Mouse (Mus musculus) forebrain, embryonic 10.5 days (tissue): ENCODE measurements around the gene Mgst2. TPM values are rescaled to one million over a fixed set of nuclear protein-coding genes. Genes with fewer than 3 reads are reported as not detected.

ENCODE experiments used
- DNase-seq: peaks from one replicate; pipeline ENCODE4 v3.0.0-alpha.2; 2017; ENCODE audit warnings: low spot score; ENCODE audit errors: extremely low spot score
- H3K27ac ChIP-seq: fragments of 300-500 bp; sonication (generic); 2 replicates; pipeline ENCODE4 v1.5.1; 2016; ENCODE audit warnings: mild to moderate bottlenecking
- H3K27me3 ChIP-seq: fragments of 300-500 bp; sonication (generic); 2 replicates; pipeline ENCODE4 v1.6.1; 2016; ENCODE audit warnings: mild to moderate bottlenecking; ENCODE audit not compliant: poor library complexity, severe bottlenecking
- H3K36me3 ChIP-seq: fragments of 300-500 bp; sonication (generic); replicated peaks from 2 replicates; pipeline ENCODE4 v1.6.1; 2016; ENCODE audit warnings: mild to moderate bottlenecking, moderate library complexity
- H3K4me1 ChIP-seq: fragments of 300-500 bp; sonication (generic); 2 replicates; pipeline ENCODE4 v1.6.1; 2016
- H3K4me3 ChIP-seq: fragments of 300-500 bp; sonication (generic); 2 replicates; pipeline ENCODE4 v1.5.1; 2016; ENCODE audit warnings: mild to moderate bottlenecking, moderate library complexity
- H3K9me3 ChIP-seq: fragments of 300-500 bp; sonication (generic); 2 replicates; pipeline ENCODE4 v1.6.1; 2016; ENCODE audit warnings: mild to moderate bottlenecking, moderate library complexity
- WGBS: fragments of 180-500 bp; shearing (Covaris S2); methylation state at CpG from one replicate; pipeline ENCODE4 v1.1.7; 2016; 5-methylcytosine and 5-hydroxymethylcytosine counted together
- polyA plus RNA-seq: library from polyadenylated mRNA; unstranded; fragments of >200 nt; fragmentation: Nextera tagmentation; extraction: Ambion mirVana; gene quantifications from 2 replicates; pipeline ENCODE4 v1.2.1, GENCODE M21; 2016

Mgst2 gene
- polyA plus RNA-seq, 1 experiment from 2014 or later = 0.67 TPM

- no peak for DNase-seq
- 84% methylated on average over 10 of the region's 10 CpGs for WGBS
- H3K36me3 ChIP-seq = peaks cover 59% of the 10 kb centered on the region
- no peaks in the 10 kb centered on the region for H3K4me1 ChIP-seq
- no peak overlapping the region for H3K27ac ChIP-seq
- H3K27me3 ChIP-seq = no peaks in the 10 kb centered on the region
- no peaks in the 10 kb centered on the region for H3K9me3 ChIP-seq
- H3K4me3 ChIP-seq = no peak overlapping the region
These were observed 33.0 kb downstream of the Mgst2 start for GRCm38 (mm10) chr3:51693196-51693595.

DNA sequence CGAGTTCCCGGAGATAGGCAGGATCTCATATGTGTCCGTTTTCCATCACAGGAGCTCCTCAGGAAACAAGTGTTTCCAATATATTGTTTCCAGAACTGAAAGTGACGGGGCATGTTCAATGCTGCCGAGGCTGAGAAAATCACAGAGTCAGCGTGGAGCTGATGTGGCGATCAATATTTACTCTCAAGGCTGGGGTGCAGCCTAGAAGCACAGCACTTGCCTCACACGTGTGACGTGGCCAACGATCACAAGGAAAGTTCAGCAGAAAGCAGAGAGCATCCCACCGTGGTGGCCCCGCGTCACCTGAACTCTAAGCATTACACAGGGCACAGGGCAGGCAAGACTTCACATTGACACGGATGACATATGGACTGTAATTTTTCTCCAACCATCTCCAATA is 34.4 kb downstream of the Mgst2 start:
- no peak overlapping the region for H3K4me3 ChIP-seq
- H3K27ac ChIP-seq = no peak overlapping the region
- no peaks in the 10 kb centered on the region for H3K27me3 ChIP-seq
- no peaks in the 10 kb centered on the region for H3K9me3 ChIP-seq
- H3K4me1 ChIP-seq = no peaks in the 10 kb centered on the region
- peaks cover 45% of the 10 kb centered on the region for H3K36me3 ChIP-seq
- no peak for DNase-seq
- WGBS = 90% methylated on average over 14 of the region's 14 CpGs

DNA sequence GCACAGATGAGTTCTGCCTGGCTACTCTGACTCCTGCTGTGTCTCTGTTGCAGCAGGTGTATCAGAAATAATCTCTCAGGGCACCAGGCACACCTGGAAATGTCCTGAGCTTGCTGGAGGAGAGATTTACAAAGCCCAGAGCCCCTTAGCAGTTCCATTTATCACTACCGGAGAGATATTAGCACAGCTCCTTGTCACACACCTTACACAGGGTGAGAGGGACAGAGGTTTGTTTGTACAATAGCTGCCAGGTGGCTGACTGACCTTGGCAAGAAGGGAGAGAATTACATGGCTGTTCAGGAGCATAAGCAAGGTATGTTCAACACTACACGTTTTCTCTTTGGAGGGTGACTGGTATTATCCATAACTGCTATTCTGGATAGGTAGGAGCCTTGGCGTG is 35.6 kb downstream of the Mgst2 start:
- Histone ChIP-seq H3K27ac (no peak overlapping the region), H3K36me3 (peaks cover 34% of the 10 kb centered on the region)
- 85% methylated on average over 3 of the region's 3 CpGs for WGBS

GRCm38 (mm10) chr3:51697931-51698330 is 37.8 kb downstream of the Mgst2 start:
- H3K36me3 ChIP-seq = peaks cover 16% of the 10 kb centered on the region
- H3K27ac ChIP-seq = no peak overlapping the region
- no peak overlapping the region for H3K4me3 ChIP-seq
- H3K9me3 ChIP-seq = no peaks in the 10 kb centered on the region
- H3K27me3 ChIP-seq = no peaks in the 10 kb centered on the region; the same call in 1 of the 2 replicates
- DNase-seq = no peak
- H3K4me1 ChIP-seq = peaks cover 30% of the 10 kb centered on the region
- WGBS = 92% methylated on average over 3 of the region's 3 CpGs

More for the DNA sequence above, 35.6 kb downstream of the Mgst2 start:
- no peak for DNase-seq
- no peaks in the 10 kb centered on the region for H3K9me3 ChIP-seq
- no peaks in the 10 kb centered on the region; the same call in 1 of the 2 replicates for H3K27me3 ChIP-seq
- no peak overlapping the region for H3K4me3 ChIP-seq
- peaks cover 8% of the 10 kb centered on the region for H3K4me1 ChIP-seq

DNA sequence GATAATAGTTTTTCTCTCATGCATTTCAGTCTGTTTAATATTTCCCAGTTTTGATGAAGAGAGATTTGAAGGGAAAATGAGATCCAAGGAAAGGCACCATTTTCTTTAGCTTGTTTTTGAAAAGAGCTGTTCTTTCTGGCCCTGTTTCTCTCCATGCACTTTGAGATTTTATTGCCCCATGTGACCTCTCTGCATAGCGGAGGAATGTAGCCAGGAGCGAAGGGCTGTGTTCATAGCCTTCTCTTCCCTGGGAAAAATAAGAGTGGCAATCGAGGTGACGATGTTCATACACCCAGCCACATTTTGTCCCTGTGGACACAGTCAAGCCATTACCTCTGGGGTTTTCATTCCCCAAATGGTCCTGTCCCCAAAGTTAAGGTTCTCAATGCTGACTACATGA is 40.0 kb downstream of the Mgst2 start:
- no peak for DNase-seq
- H3K4me3 ChIP-seq = no peak overlapping the region
- peaks cover 16% of the 10 kb centered on the region for H3K36me3 ChIP-seq
- WGBS = 89% methylated on average over 4 of the region's 4 CpGs
- H3K4me1 ChIP-seq = peaks cover 36% of the 10 kb centered on the region
- H3K27me3 ChIP-seq = no peaks in the 10 kb centered on the region; the same call in 1 of the 2 replicates
- H3K9me3 ChIP-seq = no peaks in the 10 kb centered on the region
- peak overlapping the region; percentile 94; the same call in 1 of the 2 replicates for H3K27ac ChIP-seq

GRCm38 (mm10) chr3:51700731-51701280 is 40.6 kb downstream of the Mgst2 start:
- peaks cover 16% of the 10 kb centered on the region for H3K36me3 ChIP-seq
- H3K27me3 ChIP-seq = no peaks in the 10 kb centered on the region; the same call in 1 of the 2 replicates
- H3K4me1 ChIP-seq = peaks cover 36% of the 10 kb centered on the region
- no peaks in the 10 kb centered on the region for H3K9me3 ChIP-seq
- DNase-seq = no peak
- H3K4me3 ChIP-seq = peak overlapping the region; percentile 50
- peak overlapping the region; percentile 94 for H3K27ac ChIP-seq
- WGBS = 40% methylated on average over 15 of the region's 15 CpGs

DNA sequence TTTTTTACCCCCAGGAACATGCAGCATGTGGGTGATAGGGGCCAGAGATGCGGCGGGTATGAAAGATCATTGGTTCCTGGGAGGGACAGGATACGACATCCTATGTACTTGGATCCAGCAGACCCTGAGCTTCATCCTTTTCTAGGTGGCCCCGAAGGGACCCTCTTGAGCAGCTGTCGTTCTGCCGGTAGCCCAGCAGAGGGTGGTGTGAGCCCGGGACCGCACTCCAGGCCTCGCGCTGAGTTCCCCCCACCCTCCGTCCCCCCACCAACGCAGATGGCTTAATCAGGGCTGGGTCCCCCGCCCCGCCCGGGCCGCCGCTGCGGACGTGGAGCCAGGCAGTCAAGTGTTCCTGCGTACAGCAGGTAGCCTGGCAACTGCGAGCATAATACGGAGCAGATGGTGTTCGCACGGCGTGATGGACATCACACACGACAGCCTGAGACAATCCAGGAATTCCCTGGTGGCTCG is 41.2 kb downstream of the Mgst2 start:
- H3K36me3 ChIP-seq = peaks cover 13% of the 10 kb centered on the region
- H3K27ac ChIP-seq = peak overlapping the region; percentile 94
- H3K9me3 ChIP-seq = no peaks in the 10 kb centered on the region
- H3K27me3 ChIP-seq = no peaks in the 10 kb centered on the region; the same call in 1 of the 2 replicates
- DNase-seq = peak; percentile 91
- H3K4me1 ChIP-seq = peaks cover 36% of the 10 kb centered on the region
- peak overlapping the region; percentile 50 for H3K4me3 ChIP-seq
- 1% methylated on average over 27 of the region's 27 CpGs for WGBS

DNA sequence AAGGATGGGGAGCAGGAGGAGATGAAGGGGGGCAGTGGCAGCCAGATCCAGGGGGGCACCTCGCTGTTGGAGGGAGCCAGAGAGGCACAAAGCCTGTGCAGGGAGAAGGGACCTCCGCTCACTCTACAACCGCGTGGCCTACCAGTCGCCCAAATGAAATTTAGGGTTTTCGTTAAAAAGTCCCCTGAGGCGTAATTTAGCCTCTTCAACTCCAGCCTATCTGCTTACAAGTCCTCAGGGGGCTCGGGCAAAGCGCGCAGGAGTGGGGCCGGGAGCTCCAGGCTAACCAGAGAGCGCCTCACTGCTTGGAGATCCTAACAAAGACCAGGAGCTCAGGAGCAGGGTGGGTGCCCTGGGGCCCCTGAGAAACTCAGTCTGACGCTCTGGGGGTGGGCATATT is 41.8 kb downstream of the Mgst2 start:
- peak overlapping the region; percentile 94 for H3K27ac ChIP-seq
- H3K27me3 ChIP-seq = no peaks in the 10 kb centered on the region; the same call in 1 of the 2 replicates
- DNase-seq = peak; percentile 72
- H3K4me1 ChIP-seq = peaks cover 36% of the 10 kb centered on the region
- peaks cover 7% of the 10 kb centered on the region; the same call in 1 of the 2 replicates for H3K36me3 ChIP-seq
- WGBS = 3% methylated on average over 13 of the region's 13 CpGs
- peaks cover 1% of the 10 kb centered on the region; the same call in 1 of the 2 replicates for H3K9me3 ChIP-seq
- H3K4me3 ChIP-seq = peak overlapping the region; percentile 50

GRCm38 (mm10) chr3:51702701-51703286 is 42.6 kb downstream of the Mgst2 start:
- peaks cover 4% of the 10 kb centered on the region; the same call in 1 of the 2 replicates for H3K9me3 ChIP-seq
- H3K36me3 ChIP-seq = no peaks in the 10 kb centered on the region
- WGBS = 64% methylated on average over 8 of the region's 8 CpGs
- peak overlapping the region; percentile 94 for H3K27ac ChIP-seq
- H3K4me3 ChIP-seq = no peak overlapping the region
- no peaks in the 10 kb centered on the region; the same call in 1 of the 2 replicates for H3K27me3 ChIP-seq
- DNase-seq = no peak
- peaks cover 36% of the 10 kb centered on the region for H3K4me1 ChIP-seq

GRCm38 (mm10) chr3:51703478-51703877 is 43.3 kb downstream of the Mgst2 start:
- DNase-seq = no peak

GRCm38 (mm10) chr3:51705220-51705619 is 45.1 kb downstream of the Mgst2 start:
- Histone ChIP-seq H3K9me3 (peaks cover 4% of the 10 kb centered on the region; the same call in 1 of the 2 replicates), H3K27me3 (no peaks in the 10 kb centered on the region), H3K4me3 (no peak overlapping the region), H3K27ac (no peak overlapping the region), H3K36me3 (no peaks in the 10 kb centered on the region), H3K4me1 (peaks cover 40% of the 10 kb centered on the region)
- 84% methylated on average over 7 of the region's 7 CpGs for WGBS
- no peak for DNase-seq

More at GRCm38 (mm10) chr3:51703478-51703877, 43.3 kb downstream of the Mgst2 start:
- peaks cover 4% of the 10 kb centered on the region; the same call in 1 of the 2 replicates for H3K9me3 ChIP-seq
- no peaks in the 10 kb centered on the region for H3K36me3 ChIP-seq
- peaks cover 37% of the 10 kb centered on the region for H3K4me1 ChIP-seq
- H3K27ac ChIP-seq = peak overlapping the region; percentile 94
- 69% methylated on average over 8 of the region's 8 CpGs for WGBS
- H3K4me3 ChIP-seq = no peak overlapping the region
- no peaks in the 10 kb centered on the region; the same call in 1 of the 2 replicates for H3K27me3 ChIP-seq

- 95% methylated on average over 1 of the region's 1 CpGs for WGBS
- DNase-seq = no peak
- Histone ChIP-seq H3K36me3 (no peaks in the 10 kb centered on the region), H3K27me3 (no peaks in the 10 kb centered on the region), H3K27ac (no peak overlapping the region), H3K9me3 (peaks cover 4% of the 10 kb centered on the region; the same call in 1 of the 2 replicates), H3K4me3 (no peak overlapping the region), H3K4me1 (peaks cover 25% of the 10 kb centered on the region)
These were observed 48.2 kb downstream of the Mgst2 start for GRCm38 (mm10) chr3:51708375-51708745.
